Mouse (Mus musculus): Measurements from ENCODE around the gene Dlgap3. TPM values are rescaled to one million over a fixed set of nuclear protein-coding genes. Genes with fewer than 3 reads are reported as not detected.

The Dlgap3 gene
- polyA plus RNA-seq, 1 experiment from 2014 or later: 0.57 TPM

DNA sequence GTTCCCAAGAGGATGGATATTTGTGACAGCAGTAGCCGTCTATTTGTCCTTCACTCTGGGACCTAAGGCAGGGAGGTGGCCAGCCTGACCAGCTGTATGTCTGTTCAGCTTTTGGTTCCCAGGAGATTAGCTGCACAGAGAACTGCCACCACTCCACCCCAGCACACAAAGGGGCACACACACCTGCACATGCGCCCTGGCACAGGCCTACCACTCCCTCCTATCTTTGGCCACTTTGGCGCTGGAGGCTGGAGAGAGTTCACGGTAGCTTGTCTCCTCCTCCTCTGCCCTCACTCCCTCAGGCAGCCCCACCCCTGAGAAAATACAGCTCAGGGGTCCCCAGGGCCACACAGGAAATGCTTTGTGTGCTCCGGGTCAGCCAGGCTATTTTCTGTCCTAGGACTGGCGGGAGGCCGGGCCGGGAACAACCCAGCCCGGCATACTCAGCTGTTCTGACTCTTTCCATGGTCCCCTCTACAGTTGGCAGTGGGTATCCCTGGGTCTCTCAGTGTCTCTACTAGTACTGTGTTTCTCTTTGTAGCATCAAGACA is 109.5 kb downstream of the Dlgap3 start:
- H3K4me2 ChIP-seq: no peak overlapping the region
- H3K9me3 ChIP-seq: no peaks in the 10 kb centered on the region
- no peak overlapping the region for H3K27ac ChIP-seq (replicated peaks)
- H3K27me3 ChIP-seq (replicated peaks): peaks cover 6% of the 10 kb centered on the region
- no peak overlapping the region for H3K9ac ChIP-seq
- H3K4me1 ChIP-seq: no peaks in the 10 kb centered on the region; the same call in none of the 2 replicates
- 46% methylated on average over 9 of the region's 9 CpGs for WGBS
- ATAC-seq (ENCODE audit: extremely low read depth, insufficient number of reproducible peaks, low FRiP score, low TSS enrichment): no peak
- H3K4me3 ChIP-seq: no peak overlapping the region
- H3K36me3 ChIP-seq: no peaks in the 10 kb centered on the region

DNA sequence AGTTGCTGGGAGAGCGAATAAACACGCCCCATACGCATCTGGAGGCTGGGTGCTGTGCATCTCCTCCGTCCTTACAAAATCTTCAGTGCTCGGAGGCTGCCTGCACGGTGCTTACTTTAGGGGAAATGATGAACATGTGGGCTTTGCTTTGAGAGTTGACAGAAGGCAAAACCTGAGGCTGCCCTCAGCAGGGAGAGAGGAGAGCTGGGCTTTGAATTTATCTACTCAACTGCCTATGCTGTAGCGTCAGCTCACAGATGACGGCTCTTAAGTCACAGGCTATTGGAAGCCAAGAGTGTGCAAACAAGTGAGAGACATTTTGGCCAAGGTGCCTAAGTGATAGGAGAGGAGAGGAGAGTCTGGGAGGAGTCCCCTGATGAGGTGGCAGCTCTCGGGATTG is 110.2 kb downstream of the Dlgap3 start:
- no peaks in the 10 kb centered on the region for H3K9me3 ChIP-seq

More for the DNA sequence above, 110.2 kb downstream of the Dlgap3 start:
- Histone ChIP-seq H3K9ac (no peak overlapping the region), H3K36me3 (no peaks in the 10 kb centered on the region), H3K4me1 (no peaks in the 10 kb centered on the region; the same call in none of the 2 replicates), H3K4me3 (no peak overlapping the region), H3K4me2 (no peak overlapping the region), H3K27ac (replicated peaks) (no peak overlapping the region), H3K27me3 (replicated peaks) (peaks cover 6% of the 10 kb centered on the region)
- WGBS: 70% methylated on average over 9 of the region's 9 CpGs
- no peak for ATAC-seq (ENCODE audit: extremely low read depth, insufficient number of reproducible peaks, low FRiP score, low TSS enrichment)

Other genes starting within 250 kb of the Dlgap3 start
- 12.9 and 13.7 TPM in 2 replicates for gene Zmym4, start 201.1 kb upstream of the Dlgap3 start, polyA plus RNA-seq (2015; fragmentation: Nextera tagmentation; extraction: Ambion mirVana)
- gene Sfpq, start 147.9 kb upstream of the Dlgap3 start, polyA plus RNA-seq (2015; fragmentation: Nextera tagmentation; extraction: Ambion mirVana): 44.3 and 47.4 TPM in 2 replicates
- 11.4 and 16.6 TPM in 2 replicates for gene Zmym1, start 108.1 kb upstream of the Dlgap3 start, polyA plus RNA-seq (2015; fragmentation: Nextera tagmentation; extraction: Ambion mirVana)
- gene Zmym6, start 91.8 kb upstream of the Dlgap3 start, polyA plus RNA-seq (2015; fragmentation: Nextera tagmentation; extraction: Ambion mirVana): 10.6 and 10.7 TPM in 2 replicates
- gene Tmem35b, start 45.5 kb upstream of the Dlgap3 start, polyA plus RNA-seq (2015; fragmentation: Nextera tagmentation; extraction: Ambion mirVana): 12.6 and 13.9 TPM in 2 replicates
- gene Smim12, start 74.6 kb downstream of the Dlgap3 start, polyA plus RNA-seq (2015; fragmentation: Nextera tagmentation; extraction: Ambion mirVana): 57.3 and 61.5 TPM in 2 replicates
- 29.5 and 32.9 TPM in 2 replicates for gene Gja4, start 144.8 kb downstream of the Dlgap3 start, polyA plus RNA-seq (2015; fragmentation: Nextera tagmentation; extraction: Ambion mirVana)
- not detected in 2 replicates for gene Gjb3, start 161.6 kb downstream of the Dlgap3 start, polyA plus RNA-seq (2015; fragmentation: Nextera tagmentation; extraction: Ambion mirVana)
- gene Gjb4, start 184.9 kb downstream of the Dlgap3 start, polyA plus RNA-seq (2015; fragmentation: Nextera tagmentation; extraction: Ambion mirVana): 0.23 TPM in 1 of 2 replicates, not detected in the other
- gene Gjb5, start 189.0 kb downstream of the Dlgap3 start, polyA plus RNA-seq (2015; fragmentation: Nextera tagmentation; extraction: Ambion mirVana): 0.22 and 0.37 TPM in 2 replicates

All from heart, embryonic 13.5 days (tissue).